Mouse (Mus musculus) limb, embryonic 12.5 days (tissue): ENCODE results near the gene Olfr686. TPM values are rescaled to one million over a fixed set of nuclear protein-coding genes. Genes with fewer than 3 reads are reported as not detected.

ENCODE experiments used
- ATAC-seq: fragments of 200-750 bp; cut with Nextera tagmentation; 2 replicates; pipeline ENCODE4 v1.8.0; 2017; ENCODE audit warnings: low read depth, moderate TSS enrichment; ENCODE audit not compliant: insufficient number of reproducible peaks, insufficient read depth, low FRiP score, low TSS enrichment
- H3K27ac ChIP-seq: fragments of 300-500 bp; sonication (generic); 2 replicates; pipeline ENCODE4 v1.5.1; 2016; ENCODE audit warnings: mild to moderate bottlenecking, moderate library complexity
- H3K27me3 ChIP-seq: fragments of 300-500 bp; sonication (generic); 2 replicates; pipeline ENCODE4 v1.6.1; 2016; ENCODE audit warnings: mild to moderate bottlenecking, moderate library complexity
- H3K36me3 ChIP-seq: fragments of 300-500 bp; sonication (generic); 2 replicates; pipeline ENCODE4 v1.6.1; 2016; ENCODE audit warnings: mild to moderate bottlenecking, moderate library complexity
- H3K4me1 ChIP-seq: fragments of 300-500 bp; sonication (generic); replicated peaks from 2 replicates; pipeline ENCODE4 v1.6.1; 2016
- H3K4me2 ChIP-seq: fragments of 300-500 bp; sonication (generic); 2 replicates; pipeline ENCODE4 v1.6.1; 2016; ENCODE audit warnings: mild to moderate bottlenecking, moderate library complexity
- H3K4me3 ChIP-seq: fragments of 300-500 bp; sonication (generic); replicated peaks from 2 replicates; pipeline ENCODE4 v1.5.1; 2016; ENCODE audit warnings: mild to moderate bottlenecking
- H3K9ac ChIP-seq: fragments of 300-500 bp; sonication (generic); replicated peaks from 2 replicates; pipeline ENCODE4 v1.6.1; 2016; ENCODE audit warnings: mild to moderate bottlenecking, moderate library complexity
- H3K9me3 ChIP-seq: fragments of 300-500 bp; sonication (generic); 2 replicates; pipeline ENCODE4 v1.6.1; 2016; ENCODE audit warnings: mild to moderate bottlenecking, moderate library complexity
- WGBS: fragments of 180-500 bp; shearing (Covaris S2); methylation state at CpG from one replicate; pipeline ENCODE4 v1.1.7; 2016; 5-methylcytosine and 5-hydroxymethylcytosine counted together
- polyA plus RNA-seq: library from polyadenylated mRNA; unstranded; fragments of >200 nt; fragmentation: Nextera tagmentation; extraction: Ambion mirVana; gene quantifications from 2 replicates; pipeline ENCODE4 v1.2.1, GENCODE M21; 2016

Gene Olfr686
- polyA plus RNA-seq, 1 experiment from 2014 or later, result not detected

DNA sequence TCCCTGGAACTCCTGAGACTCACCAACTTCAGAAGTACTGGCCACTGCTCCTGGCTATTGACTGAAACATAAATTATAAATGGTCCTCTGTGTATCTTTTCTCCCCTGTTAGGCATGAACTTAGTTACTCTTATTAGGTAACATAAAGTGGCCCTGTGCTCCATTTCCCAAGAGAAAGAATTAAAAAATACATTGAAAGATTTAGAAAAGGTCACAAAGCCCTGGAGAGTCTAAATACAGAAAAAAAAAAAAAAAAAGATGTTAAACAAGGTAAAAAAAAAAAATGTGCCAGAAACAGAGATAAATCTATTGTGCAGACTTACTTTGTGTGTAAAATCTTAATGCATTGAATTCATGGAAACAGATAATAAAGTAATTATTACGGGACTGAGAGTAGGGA lies 43.7 kb downstream of the Olfr686 start, which contains the start of gene Olfr684:
Gene Olfr684 (minus strand): TSS at position 101 of the 400 bp plus-strand sequence.
- no peaks in the 10 kb centered on the region for H3K4me1 ChIP-seq
- WGBS, result 63% methylated on average over 1 of the region's 1 CpGs
- no peak for ATAC-seq

More for the DNA sequence above, 43.7 kb downstream of the Olfr686 start, which contains the start of gene Olfr684:
- no peaks in the 10 kb centered on the region for H3K9me3 ChIP-seq
- no peaks in the 10 kb centered on the region for H3K36me3 ChIP-seq
- H3K27me3 ChIP-seq, result no peaks in the 10 kb centered on the region
- H3K27ac ChIP-seq, result no peak within 1 kb of the TSS
- H3K4me3 ChIP-seq, result no peak within 1 kb of the TSS
- H3K9ac ChIP-seq, result no peak within 1 kb of the TSS
- H3K4me2 ChIP-seq, result no peak within 1 kb of the TSS

Other genes with a start within 250 kb of the Olfr686 start
- not detected in 2 replicates for gene Olfr670, start 244.9 kb downstream of the Olfr686 start, polyA plus RNA-seq
- not detected in 2 replicates for gene Olfr671, start 228.4 kb downstream of the Olfr686 start, polyA plus RNA-seq
- gene Olfr672, start 205.5 kb downstream of the Olfr686 start, polyA plus RNA-seq, result not detected in 2 replicates
- not detected in 2 replicates for gene Olfr675, start 179.0 kb downstream of the Olfr686 start, polyA plus RNA-seq
- not detected in 2 replicates for gene Olfr676, start 174.8 kb downstream of the Olfr686 start, polyA plus RNA-seq
- gene Olfr677, start 156.1 kb downstream of the Olfr686 start, polyA plus RNA-seq, result not detected in 2 replicates
- gene Olfr678, start 143.0 kb downstream of the Olfr686 start, polyA plus RNA-seq, result not detected in 2 replicates
- gene Olfr679, start 126.3 kb downstream of the Olfr686 start, polyA plus RNA-seq, result not detected in 2 replicates
- gene Olfr680-ps1, start 114.7 kb downstream of the Olfr686 start, polyA plus RNA-seq, result not detected in 2 replicates
- gene Olfr681, start 90.6 kb downstream of the Olfr686 start, polyA plus RNA-seq, result not detected in 2 replicates
- not detected in 2 replicates for gene Olfr683, start 60.5 kb downstream of the Olfr686 start, polyA plus RNA-seq
- not detected in 2 replicates for gene Olfr684, start 43.8 kb downstream of the Olfr686 start, polyA plus RNA-seq
- not detected in 2 replicates for gene Olfr685, start 21.5 kb downstream of the Olfr686 start, polyA plus RNA-seq
- not detected in 2 replicates for gene Olfr688, start 80.6 kb upstream of the Olfr686 start, polyA plus RNA-seq
- gene Olfr689, start 103.7 kb upstream of the Olfr686 start, polyA plus RNA-seq, result not detected in 2 replicates
- not detected in 2 replicates for gene Olfr690, start 126.6 kb upstream of the Olfr686 start, polyA plus RNA-seq
- gene Olfr691, start 134.8 kb upstream of the Olfr686 start, polyA plus RNA-seq, result not detected in 2 replicates
- not detected in 2 replicates for gene Olfr692, start 160.7 kb upstream of the Olfr686 start, polyA plus RNA-seq
- gene Gm5901, start 167.6 kb upstream of the Olfr686 start, polyA plus RNA-seq, result not detected in 2 replicates
- 45.5 and 47.8 TPM in 2 replicates for gene Fam160a2, start 192.6 kb upstream of the Olfr686 start, polyA plus RNA-seq
- not detected in 2 replicates for gene Cnga4, start 197.1 kb upstream of the Olfr686 start, polyA plus RNA-seq
- gene Cckbr, start 218.2 kb upstream of the Olfr686 start, polyA plus RNA-seq, result not detected in 2 replicates